Mouse (Mus musculus) heart, adult 8-10 months (tissue): ENCODE data around the gene Ctcf. TPM values are rescaled to one million over a fixed set of nuclear protein-coding genes. Genes with fewer than 3 reads are reported as not detected.

Source experiments
- microRNA-seq: library from miRNA; unstranded; fragments of <30 nt; microRNA quantifications from one replicate; pipeline ENCODE4 v1.2.0, GENCODE M21; 2022
- total RNA-seq, 4 experiments: library from RNA; stranded (reverse); gene quantifications; 2 replicates each; pipeline ENCODE4 v1.2.4; 2022

The Ctcf gene
- total RNA-seq, 4 experiments from 2014 or later, result 37.4 to 46.3 (median 40.7) TPM

Small RNA genes within 50 kb of the gene (microRNA-seq; reads per million reads assigned to microRNA genes)
- gene Mir1966, result not detected

Other genes starting within 250 kb of the Ctcf start
- under 1 TPM in 3 of 4 experiments, not detected in 1; 0.11 to 0.31 (median 0.28) TPM for gene Kctd19, start 223.1 kb upstream of the Ctcf start, total RNA-seq
- gene Lrrc36, start 223.0 kb upstream of the Ctcf start, total RNA-seq, result under 1 TPM; 0.19 to 0.56 (median 0.45) TPM
- 10 to 100 TPM; 25.8 to 42.5 (median 34.9) TPM for gene Tppp3, start 165.0 kb upstream of the Ctcf start, total RNA-seq
- 10 to 100 TPM; 13.0 to 15.3 (median 13.5) TPM for gene Zdhhc1, start 139.7 kb upstream of the Ctcf start, total RNA-seq
- gene Hsd11b2, start 117.8 kb upstream of the Ctcf start, total RNA-seq, result under 1 TPM in 1 of 4 experiments, not detected in 3; 0.22 TPM
- gene Atp6v0d1, start 70.5 kb upstream of the Ctcf start, total RNA-seq, result 10 to 100 TPM; 41.6 to 53.8 (median 51.7) TPM
- 10 to 100 TPM; 45.5 to 50.0 (median 47.4) TPM for gene Ripor1, start 31.3 kb upstream of the Ctcf start, total RNA-seq
- not detected for gene Agrp, start 825 bp downstream of the Ctcf start, total RNA-seq
- under 1 TPM; 0.13 to 0.22 (median 0.14) TPM for gene Carmil2, start 49.7 kb downstream of the Ctcf start, total RNA-seq
- gene Acd, start 64.5 kb downstream of the Ctcf start, total RNA-seq, result 10 to 100 TPM; 10.2 to 11.5 (median 10.5) TPM
- gene Pard6a, start 64.6 kb downstream of the Ctcf start, total RNA-seq, result 1 to 10 TPM; 5.9 to 8.1 (median 7.0) TPM
- not detected for gene 4933405L10Rik, start 71.1 kb downstream of the Ctcf start, total RNA-seq
- gene Enkd1, start 71.6 kb downstream of the Ctcf start, total RNA-seq, result 1 to 10 TPM; 1.2 to 2.7 (median 2.3) TPM
- 1 to 10 TPM; 2.8 to 3.9 (median 3.5) TPM for gene Gfod2, start 122.1 kb downstream of the Ctcf start, total RNA-seq
- 10 to 100 TPM; 17.4 to 20.0 (median 18.7) TPM for gene Ranbp10, start 190.8 kb downstream of the Ctcf start, total RNA-seq
- not detected for gene Tsnaxip1, start 191.2 kb downstream of the Ctcf start, total RNA-seq
- 1 to 10 TPM; 2.0 to 2.6 (median 2.5) TPM for gene Cenpt, start 216.7 kb downstream of the Ctcf start, total RNA-seq
- 10 to 100 TPM; 26.4 to 30.7 (median 28.0) TPM for gene Thap11, start 218.6 kb downstream of the Ctcf start, total RNA-seq
- 10 to 100 TPM; 16.4 to 44.3 (median 30.6) TPM for gene Nutf2, start 224.0 kb downstream of the Ctcf start, total RNA-seq
- gene Edc4, start 244.3 kb downstream of the Ctcf start, total RNA-seq, result 10 to 100 TPM; 23.6 to 25.6 (median 24.2) TPM